Mouse (Mus musculus): Measurements from ENCODE around the gene 9930111J21Rik1.
"Not testable (repeated sequence)": the region's sequence is repeated elsewhere in the genome, so short reads cannot be mapped to it uniquely, and the experiment has no call there.

- TF ChIP-seq CTCF, EP300 (IDR thresholded peaks at IDR 0.05): not testable (repeated sequence)
These were observed 12.7 kb upstream of the 9930111J21Rik1 start, which contains the start of gene Gm12185 for GRCm38 (mm10) chr11:48991740-48992520.
